Mouse (Mus musculus): Measurements from ENCODE around the gene Pla2g4f.

The Pla2g4f gene

GRCm38 (mm10) chr2:120313976-120314375 lies at the start of gene Pla2g4f:
Pla2g4f (minus strand) TSS chr2:120314165.
- DNase-seq (ENCODE audit: low spot score in 2 of 2): no peak

- DNase-seq (ENCODE audit: low spot score in 2 of 2): no peak
Measured at GRCm38 (mm10) chr2:120360425-120360824, 46.5 kb upstream of the Pla2g4f start.

- peak; percentile 87 to 88 for DNase-seq (ENCODE audit: low spot score in 2 of 2)
Measured at GRCm38 (mm10) chr2:120352682-120353646, 39.0 kb upstream of the Pla2g4f start, which contains the start of gene Vps39. Vps39 (minus strand) TSS chr2:120353137.

- no peak for DNase-seq (ENCODE audit: low spot score in 2 of 2)
Measured at GRCm38 (mm10) chr2:120351321-120351720, 37.4 kb upstream of the Pla2g4f start.

GRCm38 (mm10) chr2:120348120-120348519 lies 34.2 kb upstream of the Pla2g4f start:
- DNase-seq (ENCODE audit: low spot score in 2 of 2): no peak

- no peak for DNase-seq (ENCODE audit: low spot score in 2 of 2)
Measured at GRCm38 (mm10) chr2:120341741-120342140, 27.8 kb upstream of the Pla2g4f start.

- DNase-seq (ENCODE audit: low spot score in 2 of 2): no peak
Measured at GRCm38 (mm10) chr2:120337886-120338285, 23.9 kb upstream of the Pla2g4f start.

- DNase-seq (ENCODE audit: low spot score in 2 of 2): peak; percentile 29 to 45
Measured at GRCm38 (mm10) chr2:120331575-120331974, 17.6 kb upstream of the Pla2g4f start.

- no peak for DNase-seq (ENCODE audit: low spot score in 2 of 2)
Measured at GRCm38 (mm10) chr2:120315077-120315476, 1.1 kb upstream of the Pla2g4f start.

GRCm38 (mm10) chr2:120314487-120314886 lies 522 bp upstream of the Pla2g4f start:
- no peak for DNase-seq (ENCODE audit: low spot score in 2 of 2)

- no peak for DNase-seq (ENCODE audit: low spot score in 2 of 2)
Measured at GRCm38 (mm10) chr2:120312276-120312825, 1.6 kb downstream of the Pla2g4f start.

- no peak for DNase-seq (ENCODE audit: low spot score in 2 of 2)
Measured at GRCm38 (mm10) chr2:120304113-120304512, 9.9 kb downstream of the Pla2g4f start.

GRCm38 (mm10) chr2:120301076-120301475 lies 12.9 kb downstream of the Pla2g4f start:
- no peak for DNase-seq (ENCODE audit: low spot score in 2 of 2)

- DNase-seq (ENCODE audit: low spot score in 2 of 2): no peak
Measured at GRCm38 (mm10) chr2:120299866-120300265, 14.1 kb downstream of the Pla2g4f start.

GRCm38 (mm10) chr2:120296160-120296559 lies 17.8 kb downstream of the Pla2g4f start:
- DNase-seq (ENCODE audit: low spot score in 2 of 2): no peak

GRCm38 (mm10) chr2:120291471-120292078 lies 22.4 kb downstream of the Pla2g4f start:
- no peak for DNase-seq (ENCODE audit: low spot score in 2 of 2)

GRCm38 (mm10) chr2:120288995-120289394 lies 25.0 kb downstream of the Pla2g4f start, which contains the start of gene Pla2g4d:
Pla2g4d (minus strand) TSS chr2:120289197.
- peak; percentile 44 to 49 for DNase-seq (ENCODE audit: low spot score in 2 of 2)

GRCm38 (mm10) chr2:120288401-120288800 lies 25.6 kb downstream of the Pla2g4f start:
- no peak for DNase-seq (ENCODE audit: low spot score in 2 of 2)

GRCm38 (mm10) chr2:120285639-120286038 lies 28.3 kb downstream of the Pla2g4f start:
- no peak for DNase-seq (ENCODE audit: low spot score in 2 of 2)

GRCm38 (mm10) chr2:120284705-120285104 lies 29.3 kb downstream of the Pla2g4f start:
- DNase-seq (ENCODE audit: low spot score in 2 of 2): no peak

- no peak for DNase-seq (ENCODE audit: low spot score in 2 of 2)
Measured at GRCm38 (mm10) chr2:120284094-120284493, 29.9 kb downstream of the Pla2g4f start.

GRCm38 (mm10) chr2:120283550-120283949 lies 30.4 kb downstream of the Pla2g4f start:
- no peak for DNase-seq (ENCODE audit: low spot score in 2 of 2)
